Mouse (Mus musculus): ENCODE results near the gene Il1r1. TPM values are rescaled to one million over a fixed set of nuclear protein-coding genes. Genes with fewer than 3 reads are reported as not detected.

Il1r1 gene
- polyA plus RNA-seq, 1 experiment from 2014 or later = 1.7 TPM

- WGBS = 84% methylated on average over 4 of the region's 4 CpGs
- no peaks in the 10 kb centered on the region for H3K36me3 ChIP-seq (ENCODE audit: control insufficient read depth, insufficient read depth, low read length)
- no peak overlapping the region for H3K27ac ChIP-seq (ENCODE audit: low read depth, low read length)
- H3K4me2 ChIP-seq (replicated peaks; ENCODE audit: low read depth, low read length) = no peak overlapping the region
- ATAC-seq (ENCODE audit: low FRiP score) (no peak), DNase-seq (ENCODE audit: low spot score) (no peak)
- no peaks in the 10 kb centered on the region for H3K9me3 ChIP-seq (ENCODE audit: control insufficient read depth, low read length)
- no peak overlapping the region for H3K9ac ChIP-seq (ENCODE audit: low read depth, low read length)
- H3K4me3 ChIP-seq (ENCODE audit: low read depth, low read length) = no peak overlapping the region
- peaks cover 5% of the 10 kb centered on the region; the same call in 1 of the 2 replicates for H3K4me1 ChIP-seq (replicated peaks; ENCODE audit: control insufficient read depth, insufficient read depth, low read length)
- H3K27me3 ChIP-seq (ENCODE audit: control insufficient read depth, insufficient read depth, low read length) = no peaks in the 10 kb centered on the region
Observed at GRCm38 (mm10) chr1:40271052-40271451, 46.2 kb downstream of the Il1r1 start.

GRCm38 (mm10) chr1:40271486-40272055 is 46.7 kb downstream of the Il1r1 start:
- Histone ChIP-seq H3K4me2 (replicated peaks; ENCODE audit: low read depth, low read length) (no peak overlapping the region), H3K36me3 (ENCODE audit: control insufficient read depth, insufficient read depth, low read length) (no peaks in the 10 kb centered on the region), H3K27ac (ENCODE audit: low read depth, low read length) (no peak overlapping the region), H3K4me3 (ENCODE audit: low read depth, low read length) (no peak overlapping the region), H3K9ac (ENCODE audit: low read depth, low read length) (no peak overlapping the region), H3K4me1 (replicated peaks; ENCODE audit: control insufficient read depth, insufficient read depth, low read length) (0 out of 2 replicates have a peak, but pooled peaks cover 2% of the 10 kb centered on the region), H3K27me3 (ENCODE audit: control insufficient read depth, insufficient read depth, low read length) (no peaks in the 10 kb centered on the region), H3K9me3 (ENCODE audit: control insufficient read depth, low read length) (no peaks in the 10 kb centered on the region)
- 93% methylated on average over 10 of the region's 10 CpGs for WGBS
- DNase-seq (ENCODE audit: low spot score) (no peak), ATAC-seq (ENCODE audit: low FRiP score) (no peak)

- 82% methylated on average over 3 of the region's 3 CpGs for WGBS
Observed at GRCm38 (mm10) chr1:40272204-40272603, 47.3 kb downstream of the Il1r1 start.

GRCm38 (mm10) chr1:40273491-40273890 is 48.6 kb downstream of the Il1r1 start:
- DNase-seq (ENCODE audit: low spot score) (no peak), ATAC-seq (ENCODE audit: low FRiP score) (no peak)
- Histone ChIP-seq H3K4me1 (replicated peaks; ENCODE audit: control insufficient read depth, insufficient read depth, low read length) (no peaks in the 10 kb centered on the region), H3K4me3 (ENCODE audit: low read depth, low read length) (no peak overlapping the region), H3K36me3 (ENCODE audit: control insufficient read depth, insufficient read depth, low read length) (no peaks in the 10 kb centered on the region), H3K9ac (ENCODE audit: low read depth, low read length) (no peak overlapping the region), H3K4me2 (replicated peaks; ENCODE audit: low read depth, low read length) (no peak overlapping the region), H3K27ac (ENCODE audit: low read depth, low read length) (no peak overlapping the region), H3K9me3 (ENCODE audit: control insufficient read depth, low read length) (no peaks in the 10 kb centered on the region), H3K27me3 (ENCODE audit: control insufficient read depth, insufficient read depth, low read length) (no peaks in the 10 kb centered on the region)
- 94% methylated on average over 1 of the region's 1 CpGs for WGBS

More at GRCm38 (mm10) chr1:40272204-40272603, 47.3 kb downstream of the Il1r1 start:
- no peak for ATAC-seq (ENCODE audit: low FRiP score)
- no peak overlapping the region for H3K9ac ChIP-seq (ENCODE audit: low read depth, low read length)
- H3K4me2 ChIP-seq (replicated peaks; ENCODE audit: low read depth, low read length) = no peak overlapping the region
- no peak overlapping the region for H3K27ac ChIP-seq (ENCODE audit: low read depth, low read length)
- H3K4me1 ChIP-seq (replicated peaks; ENCODE audit: control insufficient read depth, insufficient read depth, low read length) = no peaks in the 10 kb centered on the region
- no peaks in the 10 kb centered on the region for H3K9me3 ChIP-seq (ENCODE audit: control insufficient read depth, low read length)
- DNase-seq (ENCODE audit: low spot score) = no peak
- H3K36me3 ChIP-seq (ENCODE audit: control insufficient read depth, insufficient read depth, low read length) = no peaks in the 10 kb centered on the region
- H3K27me3 ChIP-seq (ENCODE audit: control insufficient read depth, insufficient read depth, low read length) = no peaks in the 10 kb centered on the region
- no peak overlapping the region for H3K4me3 ChIP-seq (ENCODE audit: low read depth, low read length)

GRCm38 (mm10) chr1:40275285-40276013 is 50.6 kb downstream of the Il1r1 start:
- Histone ChIP-seq H3K27ac (ENCODE audit: low read depth, low read length) (no peak overlapping the region), H3K9me3 (ENCODE audit: control insufficient read depth, low read length) (no peaks in the 10 kb centered on the region), H3K4me2 (replicated peaks; ENCODE audit: low read depth, low read length) (no peak overlapping the region), H3K4me3 (ENCODE audit: low read depth, low read length) (no peak overlapping the region), H3K9ac (ENCODE audit: low read depth, low read length) (no peak overlapping the region), H3K4me1 (replicated peaks; ENCODE audit: control insufficient read depth, insufficient read depth, low read length) (no peaks in the 10 kb centered on the region), H3K27me3 (ENCODE audit: control insufficient read depth, insufficient read depth, low read length) (no peaks in the 10 kb centered on the region), H3K36me3 (ENCODE audit: control insufficient read depth, insufficient read depth, low read length) (no peaks in the 10 kb centered on the region)
- DNase-seq (ENCODE audit: low spot score) = no peak
- no peak for ATAC-seq (ENCODE audit: low FRiP score)
- WGBS = 83% methylated on average over 10 of the region's 10 CpGs

GRCm38 (mm10) chr1:40277944-40278343 is 53.1 kb downstream of the Il1r1 start:
- Histone ChIP-seq H3K9me3 (ENCODE audit: control insufficient read depth, low read length) (no peaks in the 10 kb centered on the region), H3K27ac (ENCODE audit: low read depth, low read length) (no peak overlapping the region), H3K36me3 (ENCODE audit: control insufficient read depth, insufficient read depth, low read length) (no peaks in the 10 kb centered on the region), H3K4me2 (replicated peaks; ENCODE audit: low read depth, low read length) (no peak overlapping the region), H3K4me1 (replicated peaks; ENCODE audit: control insufficient read depth, insufficient read depth, low read length) (no peaks in the 10 kb centered on the region), H3K27me3 (ENCODE audit: control insufficient read depth, insufficient read depth, low read length) (no peaks in the 10 kb centered on the region), H3K4me3 (ENCODE audit: low read depth, low read length) (no peak overlapping the region), H3K9ac (ENCODE audit: low read depth, low read length) (no peak overlapping the region)
- 95% methylated on average over 4 of the region's 4 CpGs for WGBS
- ATAC-seq (ENCODE audit: low FRiP score) = no peak
- DNase-seq (ENCODE audit: low spot score) = no peak

GRCm38 (mm10) chr1:40278720-40279119 is 53.8 kb downstream of the Il1r1 start:
- no peak overlapping the region for H3K4me3 ChIP-seq (ENCODE audit: low read depth, low read length)
- H3K27me3 ChIP-seq (ENCODE audit: control insufficient read depth, insufficient read depth, low read length) = no peaks in the 10 kb centered on the region
- DNase-seq (ENCODE audit: low spot score) = no peak
- ATAC-seq (ENCODE audit: low FRiP score) = no peak
- H3K9me3 ChIP-seq (ENCODE audit: control insufficient read depth, low read length) = no peaks in the 10 kb centered on the region
- H3K9ac ChIP-seq (ENCODE audit: low read depth, low read length) = no peak overlapping the region
- no peak overlapping the region for H3K4me2 ChIP-seq (replicated peaks; ENCODE audit: low read depth, low read length)
- 88% methylated on average over 2 of the region's 2 CpGs for WGBS
- H3K27ac ChIP-seq (ENCODE audit: low read depth, low read length) = no peak overlapping the region
- no peaks in the 10 kb centered on the region for H3K36me3 ChIP-seq (ENCODE audit: control insufficient read depth, insufficient read depth, low read length)
- no peaks in the 10 kb centered on the region for H3K4me1 ChIP-seq (replicated peaks; ENCODE audit: control insufficient read depth, insufficient read depth, low read length)

GRCm38 (mm10) chr1:40279182-40279743 is 54.4 kb downstream of the Il1r1 start:
- Histone ChIP-seq H3K4me1 (replicated peaks; ENCODE audit: control insufficient read depth, insufficient read depth, low read length) (no peaks in the 10 kb centered on the region), H3K4me3 (ENCODE audit: low read depth, low read length) (no peak overlapping the region), H3K27ac (ENCODE audit: low read depth, low read length) (no peak overlapping the region), H3K36me3 (ENCODE audit: control insufficient read depth, insufficient read depth, low read length) (no peaks in the 10 kb centered on the region), H3K27me3 (ENCODE audit: control insufficient read depth, insufficient read depth, low read length) (no peaks in the 10 kb centered on the region), H3K9me3 (ENCODE audit: control insufficient read depth, low read length) (no peaks in the 10 kb centered on the region), H3K9ac (ENCODE audit: low read depth, low read length) (no peak overlapping the region), H3K4me2 (replicated peaks; ENCODE audit: low read depth, low read length) (no peak overlapping the region)
- WGBS = 89% methylated on average over 11 of the region's 11 CpGs
- DNase-seq (ENCODE audit: low spot score) = no peak
- ATAC-seq (ENCODE audit: low FRiP score) = no peak

GRCm38 (mm10) chr1:40281950-40282349 is 57.1 kb downstream of the Il1r1 start:
- DNase-seq (ENCODE audit: low spot score) (no peak), ATAC-seq (ENCODE audit: low FRiP score) (no peak)
- no peak overlapping the region for H3K4me2 ChIP-seq (replicated peaks; ENCODE audit: low read depth, low read length)
- 81% methylated on average over 4 of the region's 4 CpGs for WGBS
- H3K4me1 ChIP-seq (replicated peaks; ENCODE audit: control insufficient read depth, insufficient read depth, low read length) = no peaks in the 10 kb centered on the region
- H3K36me3 ChIP-seq (ENCODE audit: control insufficient read depth, insufficient read depth, low read length) = no peaks in the 10 kb centered on the region
- no peaks in the 10 kb centered on the region for H3K9me3 ChIP-seq (ENCODE audit: control insufficient read depth, low read length)
- H3K27me3 ChIP-seq (ENCODE audit: control insufficient read depth, insufficient read depth, low read length) = no peaks in the 10 kb centered on the region
- H3K4me3 ChIP-seq (ENCODE audit: low read depth, low read length) = no peak overlapping the region
- H3K27ac ChIP-seq (ENCODE audit: low read depth, low read length) = no peak overlapping the region
- H3K9ac ChIP-seq (ENCODE audit: low read depth, low read length) = no peak overlapping the region
